Mouse (Mus musculus) cerebellum, adult 2 months (tissue): Measurements from ENCODE around the gene 4931409K22Rik.

Experiments used
- CTCF ChIP-seq: fragments of 200-500 bp; IDR thresholded peaks from 2 replicates; pipeline ENCODE4 v1.5.1; 2011; ENCODE audit warnings: low read depth, mild to moderate bottlenecking, control low read depth, low read length, moderate library complexity, borderline replicate concordance; ENCODE audit not compliant: insufficient read depth
- POLR2A ChIP-seq: fragments of 200-500 bp; IDR thresholded peaks from 2 replicates; pipeline ENCODE4 v1.6.1; 2011; ENCODE audit warnings: low read length, control low read depth, borderline replicate concordance; ENCODE audit not compliant: insufficient read depth

- TF ChIP-seq CTCF (no peak), POLR2A (no peak)
These were observed 14.0 kb downstream of the 4931409K22Rik start for GRCm38 (mm10) chr5:24542643-24543042.
